In genomic region chr5:65199346-65200128, GRCm38 (mm10) we compare ENCODE assay signal across 8 mouse cellular contexts. TPM values are rescaled to one million over a fixed set of nuclear protein-coding genes. Genes with fewer than 3 reads are reported as not detected.
DNase-seq lines count a peak whose midpoint lies in the region; ATAC-seq and TF ChIP-seq lines count a peak whose summit lies in the region.

TSS of gene Wdr19 (plus strand) at chr5:65199696.

- peak; percentile 97 for DNase-seq in 3134 (ENCODE audit: extremely low read depth, insufficient read length, low spot score)
- DNase-seq in adrenal gland, postnatal 36 days, result peak; percentile 99
- peak; percentile 98 to 100 for DNase-seq in heart, adult 18-20 months
- DNase-seq in kidney, adult 2 months, result peak; percentile 100
- peak; percentile 98 for DNase-seq in spleen, adult 2 months (ENCODE audit: low read depth in 1 of 2, low spot score in 2 of 2)

- H3K27ac ChIP-seq in embryonic facial prominence, embryonic 13.5 days, result peak within 1 kb of the TSS; percentile 82
- H3K27ac ChIP-seq in kidney, adult 2 months (ENCODE audit: insufficient read depth, low read depth, low read length), result peak within 1 kb of the TSS; percentile 39; the same call in 1 of the 2 replicates
- H3K27ac ChIP-seq in limb, embryonic 12.5 days, result peak within 1 kb of the TSS; percentile 74
- H3K27ac ChIP-seq in midbrain, embryonic 15.5 days, result peak within 1 kb of the TSS; percentile 83
- 0 out of 2 replicates have a peak within 1 kb of the TSS, but pooled peaks have one; percentile 13 for H3K27ac ChIP-seq in spleen, adult 2 months (ENCODE audit: insufficient read depth, low read length)

- peak within 1 kb of the TSS; percentile 85 for H3K4me2 ChIP-seq in embryonic facial prominence, embryonic 13.5 days
- peak within 1 kb of the TSS; percentile 70 for H3K4me2 ChIP-seq in limb, embryonic 12.5 days
- peak within 1 kb of the TSS; percentile 80 for H3K4me2 ChIP-seq in midbrain, embryonic 15.5 days

- peak within 1 kb of the TSS; percentile 81 for H3K9ac ChIP-seq in embryonic facial prominence, embryonic 13.5 days
- H3K9ac ChIP-seq in limb, embryonic 12.5 days (replicated peaks), result peak within 1 kb of the TSS; percentile 63
- peak within 1 kb of the TSS; percentile 62 for H3K9ac ChIP-seq in midbrain, embryonic 15.5 days

- peak within 1 kb of the TSS; percentile 61 for H3K4me3 ChIP-seq in embryonic facial prominence, embryonic 13.5 days
- peak within 1 kb of the TSS; percentile 73 for H3K4me3 ChIP-seq in kidney, adult 2 months (ENCODE audit: insufficient read depth, low read depth, low read length)
- H3K4me3 ChIP-seq in limb, embryonic 12.5 days (replicated peaks), result peak within 1 kb of the TSS; percentile 50
- peak within 1 kb of the TSS; percentile 55 for H3K4me3 ChIP-seq in midbrain, embryonic 15.5 days
- H3K4me3 ChIP-seq in spleen, adult 2 months (ENCODE audit: extremely low read depth, insufficient read depth, insufficient read length), result peak within 1 kb of the TSS; percentile 75

- no peaks in the 10 kb centered on the region for H3K9me3 ChIP-seq in embryonic facial prominence, embryonic 13.5 days
- H3K9me3 ChIP-seq in limb, embryonic 12.5 days, result no peaks in the 10 kb centered on the region
- no peaks in the 10 kb centered on the region for H3K9me3 ChIP-seq in midbrain, embryonic 15.5 days

- peak; percentile 99 for ATAC-seq in embryonic facial prominence, embryonic 13.5 days (ENCODE audit: insufficient number of reproducible peaks, insufficient read depth, low FRiP score, low TSS enrichment, low read depth)
- peak; percentile 99 for ATAC-seq in limb, embryonic 12.5 days (ENCODE audit: insufficient number of reproducible peaks, insufficient read depth, low FRiP score, low TSS enrichment, low read depth)
- peak; percentile 100 for ATAC-seq in midbrain, embryonic 15.5 days (replicated peaks)

- H3K27me3 ChIP-seq in embryonic facial prominence, embryonic 13.5 days, result no peaks in the 10 kb centered on the region
- H3K27me3 ChIP-seq in kidney, adult 2 months (replicated peaks; ENCODE audit: control insufficient read depth, insufficient read depth, low read length), result no peaks in the 10 kb centered on the region
- H3K27me3 ChIP-seq in limb, embryonic 12.5 days, result no peaks in the 10 kb centered on the region
- H3K27me3 ChIP-seq in midbrain, embryonic 15.5 days (replicated peaks), result no peaks in the 10 kb centered on the region
- no peaks in the 10 kb centered on the region for H3K27me3 ChIP-seq in spleen, adult 2 months (ENCODE audit: control insufficient read depth, insufficient read depth, low read length)

- H3K36me3 ChIP-seq in embryonic facial prominence, embryonic 13.5 days, result peaks cover 4% of the 10 kb centered on the region; the same call in 1 of the 2 replicates
- no peaks in the 10 kb centered on the region for H3K36me3 ChIP-seq in kidney, adult 2 months (ENCODE audit: control insufficient read depth, insufficient read depth, low read length)
- peaks cover 5% of the 10 kb centered on the region; the same call in 1 of the 2 replicates for H3K36me3 ChIP-seq in limb, embryonic 12.5 days
- H3K36me3 ChIP-seq in midbrain, embryonic 15.5 days (replicated peaks), result no peaks in the 10 kb centered on the region
- no peaks in the 10 kb centered on the region for H3K36me3 ChIP-seq in spleen, adult 2 months (ENCODE audit: control insufficient read depth, insufficient read depth, low read length)

- peaks cover 9% of the 10 kb centered on the region for H3K4me1 ChIP-seq in embryonic facial prominence, embryonic 13.5 days
- H3K4me1 ChIP-seq in kidney, adult 2 months (ENCODE audit: control insufficient read depth, insufficient read depth, low read length), result no peaks in the 10 kb centered on the region; the same call in 1 of the 2 replicates
- peaks cover 11% of the 10 kb centered on the region; the same call in 1 of the 2 replicates for H3K4me1 ChIP-seq in limb, embryonic 12.5 days (replicated peaks)
- H3K4me1 ChIP-seq in midbrain, embryonic 15.5 days, result peaks cover 8% of the 10 kb centered on the region
- H3K4me1 ChIP-seq in spleen, adult 2 months (ENCODE audit: control insufficient read depth, insufficient read depth, insufficient read length), result peaks cover 5% of the 10 kb centered on the region; the same call in 1 of the 2 replicates

- WGBS in embryonic facial prominence, embryonic 13.5 days, result under 1% methylated on average over 37 of the region's 37 CpGs
- WGBS in kidney, adult 2 months, result under 1% methylated on average over 37 of the region's 37 CpGs
- under 1% methylated on average over 37 of the region's 37 CpGs for WGBS in limb, embryonic 12.5 days
- under 1% methylated on average over 37 of the region's 37 CpGs for WGBS in midbrain, embryonic 15.5 days
- WGBS in spleen, adult 2 months, result under 1% methylated on average over 37 of the region's 37 CpGs

- TF ChIP-seq POLR2A in kidney, adult 2 months (IDR thresholded peaks at IDR 0.05; ENCODE audit: low read depth, low read length), result peak; percentile 34
- peak; percentile 34; the same call in 1 of the 2 replicates for TF ChIP-seq POLR2A in spleen, adult 2 months (IDR thresholded peaks at IDR 0.05; ENCODE audit: low read depth, low read length)

- no peak for TF ChIP-seq CTCF in kidney, adult 2 months (conservative IDR thresholded peaks at IDR 0.05; ENCODE audit: insufficient read depth, insufficient read length, low read depth, low read length)
- no peak for TF ChIP-seq CTCF in spleen, adult 2 months (IDR thresholded peaks at IDR 0.05; ENCODE audit: extremely low read depth, insufficient read depth, insufficient read length, insufficient replicate concordance)

RNA-seq across cellular contexts. Expression of gene Wdr19, which starts in this region (rescaled TPM):
- 1 to 10 TPM; 8.5 to 10.0 TPM for total RNA-seq in adrenal gland, postnatal 36 days (2021)
- polyA plus RNA-seq in embryonic facial prominence, embryonic 13.5 days (2015; fragmentation: Nextera tagmentation; extraction: Ambion mirVana), result 10.8 and 12.9 TPM in 2 replicates
- 1 to 10 TPM in 1 of 2 experiments, under 1 TPM in 1; 0.89 to 1.2 TPM for total RNA-seq in heart, adult 18-20 months (2021)
- polyA plus RNA-seq in kidney, adult 2 months (2012; rRNA removed), result 5.7 and 6.4 TPM in 2 replicates
- polyA plus RNA-seq in limb, embryonic 12.5 days (2016; fragmentation: Nextera tagmentation; extraction: Ambion mirVana), result 12.2 and 16.6 TPM in 2 replicates
- 12.7 and 15.2 TPM in 2 replicates for polyA plus RNA-seq in midbrain, embryonic 15.5 days (2015; fragmentation: Nextera tagmentation; extraction: Ambion mirVana)
- polyA plus RNA-seq in spleen, adult 2 months (2012; rRNA removed), result 0.60 and 0.67 TPM in 2 replicates

Comparison
In these comparisons a context has a peak if more than half of its experiments do, and no peak if none do; other contexts are left out.
1. Peak in every context shown above with its lines: DNase-seq, ATAC-seq, H3K4me3 ChIP-seq and H3K27ac ChIP-seq.
2. RNA of gene Wdr19 (total RNA-seq): 8.5 to 10.0 TPM in adrenal gland, postnatal 36 days; 0.89 to 1.2 TPM in heart, adult 18-20 months; every median in the first group is over 4 times any median in the second.
3. Peak in DNase-seq, H3K4me3 ChIP-seq and H3K27ac ChIP-seq in spleen, adult 2 months; RNA of the gene not detected or under 1 TPM.
4. H3K27ac ChIP-seq: peak in every context shown above with its lines; median percentile 83 in midbrain, embryonic 15.5 days; 82 in embryonic facial prominence, embryonic 13.5 days; 74 in limb, embryonic 12.5 days; 39 in kidney, adult 2 months; 13 in spleen, adult 2 months.